Mouse (Mus musculus): ENCODE measurements at regions not wholly inside any gene's neighbourhood (a gene's known extent, or its start where the extent isn't known, plus 50 kb on each side); places are given as distances from the start of the nearest gene placed in this dataset.

DNA sequence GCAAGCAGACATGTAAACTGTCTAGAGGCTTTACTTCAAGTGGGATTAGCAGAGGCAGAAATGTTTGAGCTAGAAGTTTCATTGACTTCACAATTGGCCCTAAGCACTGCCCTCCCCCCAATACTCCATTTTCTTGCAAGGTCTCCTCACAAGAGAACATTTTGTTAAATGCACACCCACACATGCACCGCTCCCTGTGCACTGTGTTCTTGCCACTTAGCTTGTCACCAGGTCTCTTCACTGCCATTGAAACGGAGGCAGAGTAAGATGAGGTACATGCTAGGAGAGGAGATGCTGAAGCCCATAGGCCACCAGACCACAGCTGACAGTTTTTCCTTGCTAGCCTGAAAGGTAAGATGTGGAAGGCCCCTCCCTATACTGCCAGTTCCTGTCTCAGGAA, 53.0 kb upstream of the Lars2 start:
- peak in 1 of 2 experiments; percentile 15 for DNase-seq (ENCODE audit: low spot score in 2 of 2)
